Mouse (Mus musculus) neutrophil, adult 65 days (primary cell): ENCODE results near the gene 4921504E06Rik. TPM values are rescaled to one million over a fixed set of nuclear protein-coding genes. Genes with fewer than 3 reads are reported as not detected.

Experiments used
- total RNA-seq: library from RNA; stranded (reverse); gene quantifications from 2 replicates; pipeline ENCODE4 v1.2.4, GENCODE M21; 2023

Gene 4921504E06Rik
- total RNA-seq: not detected in 2 replicates

GRCm38 (mm10) chr2:19553821-19554592, at the start of gene 4921504E06Rik:
Gene 4921504E06Rik (minus strand): TSS chr2:19553914.

GRCm38 (mm10) chr2:19444931-19445831, 108.5 kb downstream of the 4921504E06Rik start, which contains the start of gene Ptf1a:
Gene Ptf1a (plus strand): TSS chr2:19445663.

Other genes starting within 250 kb of the 4921504E06Rik start
- 11.3 and 16.2 TPM in 2 replicates for gene Msrb2, start 182.5 kb downstream of the 4921504E06Rik start, total RNA-seq
- not detected in 2 replicates for gene Ptf1a, start 108.3 kb downstream of the 4921504E06Rik start, total RNA-seq
- gene Otud1, start 103.8 kb upstream of the 4921504E06Rik start, total RNA-seq: 7.4 and 11.0 TPM in 2 replicates